Mouse (Mus musculus): ENCODE data around the gene Tspan17.

Tspan17 gene

GRCm38 (mm10) chr13:54805134-54805838 lies 16.1 kb downstream of the Tspan17 start:
- no peak for DNase-seq (ENCODE audit: extremely low read depth, low read depth, low spot score)

GRCm38 (mm10) chr13:54806434-54806976 lies 17.3 kb downstream of the Tspan17 start:
- DNase-seq (ENCODE audit: extremely low read depth, low read depth, low spot score), result no peak

- no peak for DNase-seq (ENCODE audit: extremely low read depth, low read depth, low spot score)
Measured at GRCm38 (mm10) chr13:54808067-54808466, 18.9 kb downstream of the Tspan17 start.

- no peak for DNase-seq (ENCODE audit: extremely low read depth, low read depth, low spot score)
Measured at GRCm38 (mm10) chr13:54811476-54811875, 22.3 kb downstream of the Tspan17 start.

- DNase-seq (ENCODE audit: extremely low read depth, low read depth, low spot score), result no peak
Measured at GRCm38 (mm10) chr13:54813381-54813780, 24.2 kb downstream of the Tspan17 start.

- no peak for DNase-seq (ENCODE audit: extremely low read depth, low read depth, low spot score)
Measured at GRCm38 (mm10) chr13:54818399-54819254, 29.4 kb downstream of the Tspan17 start.

- no peak for DNase-seq (ENCODE audit: extremely low read depth, low read depth, low spot score)
Measured at GRCm38 (mm10) chr13:54821106-54821505, 31.9 kb downstream of the Tspan17 start.

- no peak for DNase-seq (ENCODE audit: extremely low read depth, low read depth, low spot score)
Measured at GRCm38 (mm10) chr13:54821931-54822330, 32.8 kb downstream of the Tspan17 start.

- DNase-seq (ENCODE audit: extremely low read depth, low read depth, low spot score), result no peak
Measured at GRCm38 (mm10) chr13:54824111-54824931, 35.1 kb downstream of the Tspan17 start.

GRCm38 (mm10) chr13:54827992-54828391 lies 38.8 kb downstream of the Tspan17 start:
- no peak for DNase-seq (ENCODE audit: extremely low read depth, low read depth, low spot score)

- no peak for DNase-seq (ENCODE audit: extremely low read depth, low read depth, low spot score)
Measured at GRCm38 (mm10) chr13:54828508-54828907, 39.3 kb downstream of the Tspan17 start.

GRCm38 (mm10) chr13:54829450-54829849 lies 40.3 kb downstream of the Tspan17 start:
- no peak for DNase-seq (ENCODE audit: extremely low read depth, low read depth, low spot score)

- DNase-seq (ENCODE audit: extremely low read depth, low read depth, low spot score), result no peak
Measured at GRCm38 (mm10) chr13:54836351-54837030, 47.3 kb downstream of the Tspan17 start.

GRCm38 (mm10) chr13:54837061-54837460 lies 47.9 kb downstream of the Tspan17 start:
- DNase-seq (ENCODE audit: extremely low read depth, low read depth, low spot score), result no peak

- DNase-seq (ENCODE audit: extremely low read depth, low read depth, low spot score), result no peak
Measured at GRCm38 (mm10) chr13:54837471-54837889, 48.3 kb downstream of the Tspan17 start.

- DNase-seq (ENCODE audit: extremely low read depth, low read depth, low spot score), result no peak
Measured at GRCm38 (mm10) chr13:54838540-54838939, 49.4 kb downstream of the Tspan17 start.

- DNase-seq (ENCODE audit: extremely low read depth, low read depth, low spot score), result no peak
Measured at GRCm38 (mm10) chr13:54839211-54839610, 50.0 kb downstream of the Tspan17 start.

- DNase-seq (ENCODE audit: extremely low read depth, low read depth, low spot score), result no peak
Measured at GRCm38 (mm10) chr13:54844579-54844978, 55.4 kb downstream of the Tspan17 start.
